Mouse (Mus musculus) heart, postnatal 0 days (tissue): ENCODE data around the gene Mcts2. TPM values are rescaled to one million over a fixed set of nuclear protein-coding genes. Genes with fewer than 3 reads are reported as not detected.

ENCODE experiments used
- ATAC-seq: fragments of 200-750 bp; cut with Nextera tagmentation; 2 replicates; pipeline ENCODE4 v1.8.0; 2017; ENCODE audit warnings: low read depth, moderate number of reproducible peaks, moderate library complexity; ENCODE audit not compliant: insufficient read depth
- DNase-seq: peaks from one replicate; pipeline ENCODE4 v3.0.0-alpha.2; 2016; ENCODE audit warnings: low spot score
- H3K27ac ChIP-seq: fragments of 300-500 bp; sonication (generic); 2 replicates; pipeline ENCODE4 v1.5.1; 2014; ENCODE audit warnings: low read depth, mild to moderate bottlenecking
- H3K27me3 ChIP-seq: fragments of 300-500 bp; sonication (generic); 2 replicates; pipeline ENCODE4 v1.6.1; 2014; ENCODE audit warnings: low read length, mixed read lengths; ENCODE audit not compliant: control insufficient read depth, insufficient read depth
- H3K36me3 ChIP-seq: fragments of 300-500 bp; sonication (generic); replicated peaks from 2 replicates; pipeline ENCODE4 v1.6.1; 2014; ENCODE audit warnings: low read length, mixed read lengths; ENCODE audit not compliant: control insufficient read depth, insufficient read depth
- H3K4me1 ChIP-seq: fragments of 300-500 bp; sonication (generic); 2 replicates; pipeline ENCODE4 v1.6.1; 2014; ENCODE audit warnings: antibody characterized with exemption; ENCODE audit not compliant: control insufficient read depth, insufficient read depth
- H3K4me2 ChIP-seq: fragments of 300-500 bp; sonication (generic); 2 replicates; pipeline ENCODE4 v1.6.1; 2014; ENCODE audit warnings: low read depth, mild to moderate bottlenecking, low read length, moderate library complexity
- H3K4me3 ChIP-seq: fragments of 300-500 bp; sonication (generic); 2 replicates; pipeline ENCODE4 v1.5.1; 2014; ENCODE audit warnings: low read depth, low read length
- H3K9ac ChIP-seq: fragments of 300-500 bp; sonication (generic); replicated peaks from 2 replicates; pipeline ENCODE4 v1.6.1; 2014; ENCODE audit warnings: low read depth, low read length, mixed read lengths
- H3K9me3 ChIP-seq: fragments of 300-500 bp; sonication (generic); replicated peaks from 2 replicates; pipeline ENCODE4 v1.6.1; 2016; ENCODE audit warnings: low read length; ENCODE audit not compliant: control insufficient read depth
- CTCF ChIP-seq: IDR thresholded peaks from 2 replicates; pipeline ENCODE4 v1.5.1; 2016; ENCODE audit warnings: antibody characterized with exemption, control low read depth, low read depth
- EP300 ChIP-seq: IDR thresholded peaks from 2 replicates; pipeline ENCODE4 v1.6.1; 2016; ENCODE audit warnings: antibody characterized with exemption, low read depth
- WGBS: fragments of 180-500 bp; shearing (Covaris S2); extraction: QIAGEN DNeasy Blood & Tissue Kit; methylation state at CpG from one replicate; pipeline ENCODE4 v1.1.7; 2014; 5-methylcytosine and 5-hydroxymethylcytosine counted together
- polyA plus RNA-seq: library from polyadenylated mRNA; unstranded; fragments of >200 nt; fragmentation: Nextera tagmentation; extraction: Ambion mirVana; gene quantifications from 2 replicates; pipeline ENCODE4 v1.2.1, GENCODE M21; 2015
- total RNA-seq: library from RNA; depleted of rRNA; stranded (reverse); fragments of >200 nt; gene quantifications from 2 replicates; pipeline ENCODE4 v1.2.3, GENCODE M21; 2014; ENCODE audit warnings: low replicate concordance

Gene Mcts2
- total and polyA plus RNA-seq, 2 experiments from 2014 or later, result 6.5 to 31.6 TPM

DNA sequence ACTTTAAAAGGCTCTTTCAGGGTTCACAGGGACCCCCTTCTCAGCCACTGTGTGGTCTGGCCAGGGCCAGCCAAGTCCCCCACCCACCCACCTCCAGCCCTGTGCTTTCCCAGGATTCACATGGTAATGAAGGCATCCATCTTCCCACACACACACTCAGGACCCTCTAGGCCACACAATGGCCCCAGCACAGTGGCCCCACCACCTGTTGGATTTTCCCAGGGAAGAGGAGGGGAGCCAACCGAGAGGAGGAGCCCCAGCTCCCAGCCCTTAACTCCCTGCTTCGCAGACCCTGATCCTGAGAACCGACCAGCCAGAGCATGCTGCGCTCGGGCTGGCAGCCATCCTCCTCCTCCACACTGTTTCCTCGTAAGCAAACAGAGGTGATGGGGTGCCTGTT, 31.2 kb downstream of the Mcts2 start:
- 66% methylated on average over 6 of the region's 6 CpGs for WGBS
- no peak for ATAC-seq
- TF ChIP-seq CTCF (no peak), EP300 (no peak)

DNA sequence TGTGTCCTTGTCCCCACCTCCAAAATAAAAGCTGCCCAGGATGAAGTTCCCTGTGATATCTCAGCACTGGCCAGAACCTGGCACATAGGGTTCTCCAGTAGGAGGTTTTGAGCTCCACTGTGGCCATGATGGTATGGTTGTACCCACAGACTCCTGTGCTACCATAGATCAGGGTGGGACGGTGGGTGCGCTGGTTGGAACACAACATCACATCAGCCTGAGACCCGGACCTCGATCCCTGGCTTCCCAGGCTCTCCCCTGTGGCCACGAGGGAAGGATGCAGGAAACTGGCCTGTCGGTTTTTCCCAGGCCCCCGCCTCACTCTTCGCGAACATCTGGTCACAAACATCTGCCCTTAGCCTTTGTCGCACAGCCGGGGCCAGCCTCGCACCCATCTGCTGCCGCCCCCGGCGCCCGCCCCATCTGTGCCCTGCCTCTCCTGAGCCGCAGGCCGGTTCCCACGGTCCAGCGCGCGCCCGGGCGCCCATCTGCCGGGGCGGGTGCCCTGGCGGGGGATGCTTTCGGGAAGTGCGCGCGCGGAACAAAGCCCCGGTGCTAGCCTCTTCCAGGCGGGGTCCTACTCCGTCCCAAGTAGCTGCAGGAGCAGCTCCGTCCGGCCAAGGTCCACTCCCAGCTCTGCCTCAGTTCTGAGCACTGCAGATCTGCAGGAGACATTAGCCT, 37.0 kb downstream of the Mcts2 start:
- H3K4me2 ChIP-seq, result peak overlapping the region; percentile 51
- DNase-seq (no peak), ATAC-seq (peak; percentile 67)
- H3K4me3 ChIP-seq, result peak overlapping the region; percentile 28
- H3K27me3 ChIP-seq, result no peaks in the 10 kb centered on the region
- peaks cover 7% of the 10 kb centered on the region; the same call in 1 of the 2 replicates for H3K4me1 ChIP-seq
- H3K9me3 ChIP-seq, result no peaks in the 10 kb centered on the region
- no peaks in the 10 kb centered on the region for H3K36me3 ChIP-seq
- peak overlapping the region; percentile 52; the same call in 1 of the 2 replicates for H3K9ac ChIP-seq
- H3K27ac ChIP-seq, result peak overlapping the region; percentile 67
- TF ChIP-seq CTCF (no peak), EP300 (peak; percentile 49; the same call in 1 of the 2 replicates)
- WGBS, result 2% methylated on average over 37 of the region's 37 CpGs

More for the DNA sequence above, 31.2 kb downstream of the Mcts2 start:
- Histone ChIP-seq H3K4me1 (no peaks in the 10 kb centered on the region), H3K36me3 (no peaks in the 10 kb centered on the region), H3K27me3 (no peaks in the 10 kb centered on the region), H3K4me3 (no peak overlapping the region), H3K27ac (no peak overlapping the region), H3K9ac (no peak overlapping the region), H3K4me2 (no peak overlapping the region), H3K9me3 (no peaks in the 10 kb centered on the region)
- no peak for DNase-seq

DNA sequence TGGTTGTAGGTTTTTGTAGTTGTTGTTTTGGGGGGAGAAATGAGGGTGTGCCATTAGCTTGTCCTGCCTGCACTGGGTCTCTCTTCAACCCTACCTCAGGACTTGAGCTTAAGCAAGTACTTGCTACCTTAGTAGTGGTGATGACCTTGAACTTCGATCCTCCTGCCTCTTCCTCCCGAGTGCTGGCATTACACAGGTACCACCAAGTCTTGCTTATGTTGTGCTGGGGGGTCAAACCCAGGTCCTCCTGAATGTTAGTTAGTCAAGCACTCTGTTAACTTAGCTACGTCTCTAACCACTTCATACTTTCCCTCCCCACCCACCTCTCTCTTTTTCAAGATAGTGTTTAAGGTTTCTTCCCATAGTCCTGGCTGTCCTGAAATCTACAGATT, 37.5 kb downstream of the Mcts2 start:
- no peak for ATAC-seq
- peak overlapping the region; percentile 67 for H3K27ac ChIP-seq

DNA sequence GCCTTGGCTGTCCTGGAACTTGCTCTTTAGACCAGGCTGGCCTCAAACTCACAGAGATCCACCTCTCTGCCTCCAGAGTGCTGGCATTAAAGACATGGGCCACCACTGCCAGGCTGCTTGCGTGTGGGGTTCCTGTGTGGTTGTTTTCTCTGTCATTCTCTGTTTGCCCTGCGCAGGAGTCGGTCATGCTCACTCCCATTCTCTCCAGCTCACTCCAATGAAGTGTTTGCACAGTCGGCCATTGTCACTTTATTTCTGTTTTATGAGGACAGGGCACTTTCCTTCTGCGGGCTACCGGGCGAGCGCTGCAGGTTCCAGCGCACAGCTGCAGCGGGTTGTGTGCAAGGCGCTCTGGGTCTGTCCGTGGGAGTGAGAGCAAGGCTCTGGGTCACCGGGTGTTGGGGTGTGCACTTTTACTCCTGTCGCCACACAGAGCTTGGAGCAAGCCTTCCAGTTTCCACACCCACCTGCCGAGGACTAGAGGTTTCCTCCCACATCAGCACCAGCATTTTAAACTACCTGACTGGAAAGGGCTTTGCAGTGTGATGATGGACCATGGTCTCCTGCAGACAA, 38.4 kb downstream of the Mcts2 start:
- no peaks in the 10 kb centered on the region for H3K36me3 ChIP-seq

More for the DNA sequence above, 37.5 kb downstream of the Mcts2 start:
- Histone ChIP-seq H3K27me3 (no peaks in the 10 kb centered on the region), H3K4me3 (peak overlapping the region; percentile 28), H3K9me3 (no peaks in the 10 kb centered on the region), H3K4me2 (peak overlapping the region; percentile 51), H3K4me1 (peaks cover 12% of the 10 kb centered on the region; the same call in 1 of the 2 replicates), H3K9ac (peak overlapping the region; percentile 52; the same call in 1 of the 2 replicates), H3K36me3 (no peaks in the 10 kb centered on the region)
- 67% methylated on average over 3 of the region's 3 CpGs for WGBS
- no peak for DNase-seq
- TF ChIP-seq CTCF (no peak), EP300 (no peak)

DNA sequence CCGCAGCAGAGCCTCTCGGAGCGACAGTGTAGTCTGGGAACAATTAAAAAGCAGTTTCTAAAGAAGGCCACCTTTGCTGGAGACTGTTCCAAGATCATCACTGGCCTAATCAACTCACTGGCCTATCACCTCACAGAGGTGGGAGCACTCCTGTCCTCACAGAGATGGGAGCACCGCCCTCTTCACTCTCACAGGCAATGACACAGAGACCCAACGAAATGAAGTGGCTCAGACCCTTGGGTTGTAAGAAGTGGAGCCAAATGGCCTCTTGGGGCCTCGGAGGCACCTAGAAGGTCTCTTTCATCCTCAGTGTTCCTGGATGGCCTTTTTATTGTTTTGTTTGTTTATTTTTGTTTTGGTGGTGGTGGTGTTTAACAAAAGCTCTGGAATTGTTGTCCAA, 39.4 kb downstream of the Mcts2 start:
- Histone ChIP-seq H3K4me1 (peaks cover 22% of the 10 kb centered on the region), H3K4me3 (no peak overlapping the region), H3K9ac (no peak overlapping the region), H3K9me3 (no peaks in the 10 kb centered on the region), H3K27ac (peak overlapping the region; percentile 77), H3K36me3 (no peaks in the 10 kb centered on the region), H3K4me2 (no peak overlapping the region), H3K27me3 (no peaks in the 10 kb centered on the region)
- ATAC-seq (no peak), DNase-seq (no peak)
- TF ChIP-seq EP300 (no peak), CTCF (no peak)
- 89% methylated on average over 6 of the region's 6 CpGs for WGBS

More for the DNA sequence above, 38.4 kb downstream of the Mcts2 start:
- DNase-seq (no peak), ATAC-seq (no peak)
- peaks cover 22% of the 10 kb centered on the region for H3K4me1 ChIP-seq
- peak overlapping the region; percentile 67; the same call in 1 of the 2 replicates for H3K27ac ChIP-seq
- no peaks in the 10 kb centered on the region for H3K9me3 ChIP-seq
- no peak for TF ChIP-seq CTCF
- TF ChIP-seq EP300, result no peak
- no peak overlapping the region for H3K4me2 ChIP-seq
- no peak overlapping the region for H3K9ac ChIP-seq
- WGBS, result 83% methylated on average over 15 of the region's 15 CpGs
- no peak overlapping the region for H3K4me3 ChIP-seq
- H3K27me3 ChIP-seq, result no peaks in the 10 kb centered on the region
